Mouse (Mus musculus): ENCODE results near the gene Slc2a6. TPM values are rescaled to one million over a fixed set of nuclear protein-coding genes. Genes with fewer than 3 reads are reported as not detected.

Slc2a6 gene
- polyA plus RNA-seq, 2 experiments: 0.12 to 0.20 TPM

DNA sequence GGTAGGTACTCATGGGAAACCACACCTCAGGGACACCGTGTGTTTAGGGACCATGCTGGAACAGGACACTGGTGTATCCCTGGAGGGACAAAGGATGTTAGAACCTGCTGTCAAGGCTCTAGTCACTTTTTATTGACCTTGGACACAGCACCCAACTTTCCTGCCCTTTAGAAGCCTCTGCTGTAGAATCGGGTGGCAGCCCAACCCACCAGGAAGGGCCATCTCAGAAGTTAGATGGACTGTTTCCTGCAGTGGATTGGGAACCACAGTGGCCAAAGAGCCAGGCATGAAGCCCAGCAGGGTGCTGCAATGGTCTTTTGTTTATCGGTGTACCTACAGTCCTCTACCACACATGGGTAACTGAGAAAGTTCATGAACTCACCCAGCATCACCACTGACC is 16.8 kb upstream of the Slc2a6 start:
- no peak overlapping the region for H3K27ac ChIP-seq
- no peaks in the 10 kb centered on the region for H3K27me3 ChIP-seq (ENCODE audit: control insufficient read depth, insufficient read depth, low read length)
- no peak for TF ChIP-seq CTCF (IDR thresholded peaks at IDR 0.05; ENCODE audit: low read depth)
- TF ChIP-seq EP300 (IDR thresholded peaks at IDR 0.05; ENCODE audit: low read depth): no peak
- no peaks in the 10 kb centered on the region for H3K36me3 ChIP-seq (replicated peaks; ENCODE audit: control insufficient read depth, insufficient read depth, low read depth)
- H3K4me2 ChIP-seq (ENCODE audit: low read depth): no peak overlapping the region
- H3K4me3 ChIP-seq (ENCODE audit: insufficient read depth in 1 of 2, low read depth in 2 of 2, low read length in 2 of 2): no peak overlapping the region
- H3K9me3 ChIP-seq (ENCODE audit: control insufficient read depth, low read length): no peaks in the 10 kb centered on the region
- DNase-seq (ENCODE audit: low read depth in 3 of 3, low spot score in 3 of 3): no peak
- peaks cover 0 to 9% of the 10 kb centered on the region in 2 experiments; a peak in 2 of 4 replicates for H3K4me1 ChIP-seq (replicated peaks; ENCODE audit: control insufficient read depth in 2 of 2, insufficient read depth in 2 of 2, low read length in 1 of 2)
- H3K9ac ChIP-seq (replicated peaks): no peak overlapping the region
- WGBS (ENCODE audit: insufficient replicate concordance): 57% methylated on average over 3 of the region's 3 CpGs
- ATAC-seq (ENCODE audit: insufficient read depth): no peak

GRCm38 (mm10) chr2:27044166-27044565 is 16.4 kb upstream of the Slc2a6 start:
- TF ChIP-seq CTCF (IDR thresholded peaks at IDR 0.05; ENCODE audit: low read depth) (no peak), EP300 (IDR thresholded peaks at IDR 0.05; ENCODE audit: low read depth) (no peak)
- ATAC-seq (ENCODE audit: insufficient read depth) (no peak), DNase-seq (ENCODE audit: low read depth in 3 of 3, low spot score in 3 of 3) (no peak)
- WGBS (ENCODE audit: insufficient replicate concordance): 70% methylated on average over 4 of the region's 4 CpGs
- Histone ChIP-seq H3K27ac (no peak overlapping the region), H3K4me1 (replicated peaks; ENCODE audit: control insufficient read depth in 2 of 2, insufficient read depth in 2 of 2, low read length in 1 of 2) (peaks cover 0 to 9% of the 10 kb centered on the region in 2 experiments; a peak in 2 of 4 replicates), H3K27me3 (ENCODE audit: control insufficient read depth, insufficient read depth, low read length) (no peaks in the 10 kb centered on the region), H3K36me3 (replicated peaks; ENCODE audit: control insufficient read depth, insufficient read depth, low read depth) (no peaks in the 10 kb centered on the region), H3K4me2 (ENCODE audit: low read depth) (no peak overlapping the region), H3K4me3 (ENCODE audit: insufficient read depth in 1 of 2, low read depth in 2 of 2, low read length in 2 of 2) (no peak overlapping the region), H3K9me3 (ENCODE audit: control insufficient read depth, low read length) (no peaks in the 10 kb centered on the region), H3K9ac (replicated peaks) (no peak overlapping the region)

GRCm38 (mm10) chr2:27043461-27043860 is 15.7 kb upstream of the Slc2a6 start:
- Histone ChIP-seq H3K27ac (no peak overlapping the region), H3K4me2 (ENCODE audit: low read depth) (no peak overlapping the region), H3K27me3 (ENCODE audit: control insufficient read depth, insufficient read depth, low read length) (no peaks in the 10 kb centered on the region), H3K36me3 (replicated peaks; ENCODE audit: control insufficient read depth, insufficient read depth, low read depth) (no peaks in the 10 kb centered on the region), H3K9me3 (ENCODE audit: control insufficient read depth, low read length) (no peaks in the 10 kb centered on the region), H3K4me3 (ENCODE audit: insufficient read depth in 1 of 2, low read depth in 2 of 2, low read length in 2 of 2) (no peak overlapping the region), H3K9ac (replicated peaks) (no peak overlapping the region), H3K4me1 (replicated peaks; ENCODE audit: control insufficient read depth in 2 of 2, insufficient read depth in 2 of 2, low read length in 1 of 2) (peaks cover 0 to 9% of the 10 kb centered on the region in 2 experiments; a peak in 2 of 4 replicates)
- 22% methylated on average over 3 of the region's 3 CpGs for WGBS (ENCODE audit: insufficient replicate concordance)
- DNase-seq (ENCODE audit: low read depth in 3 of 3, low spot score in 3 of 3) (peak in 1 of 3 experiments; percentile 35), ATAC-seq (ENCODE audit: insufficient read depth) (peak; percentile 50; the same call in 1 of the 2 replicates)
- TF ChIP-seq EP300 (IDR thresholded peaks at IDR 0.05; ENCODE audit: low read depth): no peak
- TF ChIP-seq CTCF (IDR thresholded peaks at IDR 0.05; ENCODE audit: low read depth): peak; percentile 85

GRCm38 (mm10) chr2:27042131-27042844 is 14.5 kb upstream of the Slc2a6 start:
- no peak overlapping the region for H3K4me2 ChIP-seq (ENCODE audit: low read depth)
- no peak overlapping the region for H3K9ac ChIP-seq (replicated peaks)
- H3K27ac ChIP-seq: no peak overlapping the region
- WGBS (ENCODE audit: insufficient replicate concordance): 48% methylated on average over 8 of the region's 8 CpGs
- H3K4me1 ChIP-seq (replicated peaks; ENCODE audit: control insufficient read depth in 2 of 2, insufficient read depth in 2 of 2, low read length in 1 of 2): peaks cover 0 to 7% of the 10 kb centered on the region in 2 experiments; a peak in 1 of 4 replicates
- no peaks in the 10 kb centered on the region for H3K9me3 ChIP-seq (ENCODE audit: control insufficient read depth, low read length)
- peak in 1 of 3 experiments; percentile 25 for DNase-seq (ENCODE audit: low read depth in 3 of 3, low spot score in 3 of 3)
- ATAC-seq (ENCODE audit: insufficient read depth): peak; percentile 70
- no peaks in the 10 kb centered on the region for H3K36me3 ChIP-seq (replicated peaks; ENCODE audit: control insufficient read depth, insufficient read depth, low read depth)
- H3K4me3 ChIP-seq (ENCODE audit: insufficient read depth in 1 of 2, low read depth in 2 of 2, low read length in 2 of 2): no peak overlapping the region
- TF ChIP-seq EP300 (IDR thresholded peaks at IDR 0.05; ENCODE audit: low read depth) (no peak), CTCF (IDR thresholded peaks at IDR 0.05; ENCODE audit: low read depth) (no peak)
- H3K27me3 ChIP-seq (ENCODE audit: control insufficient read depth, insufficient read depth, low read length): no peaks in the 10 kb centered on the region

GRCm38 (mm10) chr2:27039286-27039685 is 11.5 kb upstream of the Slc2a6 start:
- ATAC-seq (ENCODE audit: insufficient read depth): no peak

More at GRCm38 (mm10) chr2:27039286-27039685, 11.5 kb upstream of the Slc2a6 start:
- H3K36me3 ChIP-seq (replicated peaks; ENCODE audit: control insufficient read depth, insufficient read depth, low read depth): no peaks in the 10 kb centered on the region
- H3K4me1 ChIP-seq (replicated peaks; ENCODE audit: control insufficient read depth in 2 of 2, insufficient read depth in 2 of 2, low read length in 1 of 2): peaks cover 0 to 7% of the 10 kb centered on the region in 2 experiments; a peak in 1 of 4 replicates
- no peak for DNase-seq (ENCODE audit: low read depth in 3 of 3, low spot score in 3 of 3)
- H3K9ac ChIP-seq (replicated peaks): no peak overlapping the region
- no peak for TF ChIP-seq EP300 (IDR thresholded peaks at IDR 0.05; ENCODE audit: low read depth)
- TF ChIP-seq CTCF (IDR thresholded peaks at IDR 0.05; ENCODE audit: low read depth): peak; percentile 58
- no peak overlapping the region for H3K4me3 ChIP-seq (ENCODE audit: insufficient read depth in 1 of 2, low read depth in 2 of 2, low read length in 2 of 2)
- H3K4me2 ChIP-seq (ENCODE audit: low read depth): no peak overlapping the region
- H3K9me3 ChIP-seq (ENCODE audit: control insufficient read depth, low read length): no peaks in the 10 kb centered on the region
- H3K27ac ChIP-seq: no peak overlapping the region
- 0% methylated on average over 1 of the region's 1 CpGs for WGBS (ENCODE audit: insufficient replicate concordance)
- no peaks in the 10 kb centered on the region for H3K27me3 ChIP-seq (ENCODE audit: control insufficient read depth, insufficient read depth, low read length)
